Mouse (Mus musculus): ENCODE data around the gene Pde4d. TPM values are rescaled to one million over a fixed set of nuclear protein-coding genes. Genes with fewer than 3 reads are reported as not detected.

Gene Pde4d
- polyA plus RNA-seq, 1 experiment: 56.2 TPM

DNA sequence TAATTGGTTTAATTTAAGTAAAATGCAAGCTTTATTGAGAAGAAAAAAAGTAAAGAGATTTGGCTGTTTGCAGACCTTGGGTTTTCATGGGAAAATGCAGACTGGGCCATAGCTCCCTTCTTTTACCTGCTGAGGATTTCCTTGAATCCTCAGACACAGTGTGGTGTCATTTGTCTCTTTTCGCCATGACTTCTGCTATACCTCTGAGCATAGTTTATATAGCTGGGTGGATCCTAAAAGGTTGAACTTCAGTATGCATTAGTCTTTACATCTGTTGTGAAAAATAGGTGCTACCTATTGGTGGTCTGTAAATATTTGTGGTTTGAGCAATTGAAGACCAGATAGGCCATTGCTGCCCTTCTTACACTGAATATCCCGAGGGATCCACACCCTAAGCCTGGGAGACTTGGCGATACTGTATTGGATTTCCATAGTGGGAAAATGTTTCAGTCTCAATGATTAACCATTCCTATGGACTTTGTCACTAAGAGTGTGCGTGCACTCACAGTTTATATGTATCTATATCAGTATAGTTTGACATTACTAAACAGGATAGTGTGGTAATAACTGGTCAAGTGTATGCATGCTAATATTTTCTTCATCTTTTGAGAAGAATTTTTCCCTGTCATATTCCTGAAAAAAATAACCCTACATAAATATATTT is 819.0 kb downstream of the Pde4d start:
- Histone ChIP-seq H3K4me3 (ENCODE audit: insufficient read depth, low read depth, low read length) (no peak overlapping the region), H3K27ac (replicated peaks; ENCODE audit: low read depth, low read length) (no peak overlapping the region), H3K4me1 (ENCODE audit: control insufficient read depth, insufficient read depth, insufficient read length, low read length) (no peaks in the 10 kb centered on the region)

DNA sequence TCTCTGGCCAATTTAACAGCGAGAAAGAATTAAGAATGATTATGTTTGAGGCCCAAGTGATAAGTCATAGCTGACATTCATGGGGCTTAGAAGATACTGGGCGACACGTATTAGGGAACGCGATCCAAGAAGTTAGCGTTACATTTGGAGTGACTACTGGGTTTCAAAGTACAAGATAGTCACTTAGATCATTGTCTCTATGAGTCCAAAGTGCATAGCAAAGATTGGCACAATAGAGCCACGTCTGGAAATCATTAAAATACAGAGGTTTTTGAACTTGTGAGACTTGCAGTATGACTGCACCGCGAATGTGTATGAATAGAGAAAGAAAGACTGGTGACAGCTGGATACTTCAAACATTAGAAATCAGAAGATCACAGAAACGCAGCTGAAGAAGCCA is 825.1 kb downstream of the Pde4d start:
- Histone ChIP-seq H3K4me3 (ENCODE audit: insufficient read depth, low read depth, low read length) (no peak overlapping the region), H3K27ac (replicated peaks; ENCODE audit: low read depth, low read length) (no peak overlapping the region), H3K4me1 (ENCODE audit: control insufficient read depth, insufficient read depth, insufficient read length, low read length) (no peaks in the 10 kb centered on the region)

DNA sequence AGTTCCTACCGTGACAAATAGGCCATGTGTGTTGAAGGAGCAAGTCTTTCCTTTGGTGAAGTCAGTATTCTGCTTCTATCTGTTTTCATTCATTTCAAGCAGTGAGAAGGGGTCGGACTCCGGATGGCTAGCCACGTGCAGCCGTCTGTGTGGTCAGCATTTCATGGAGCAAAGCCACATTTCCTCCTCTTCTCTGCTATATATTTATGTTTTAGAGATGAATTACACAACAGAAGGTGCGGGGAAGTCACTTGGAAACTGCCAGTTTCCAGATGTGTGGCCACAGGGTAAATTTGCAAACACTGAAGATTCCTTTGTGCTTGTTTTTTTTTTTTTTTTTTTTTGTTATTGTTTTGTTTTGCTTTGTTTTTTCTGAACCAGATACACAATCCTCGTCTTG is 828.0 kb downstream of the Pde4d start:
- Histone ChIP-seq H3K4me3 (ENCODE audit: insufficient read depth, low read depth, low read length) (no peak overlapping the region), H3K27ac (replicated peaks; ENCODE audit: low read depth, low read length) (no peak overlapping the region), H3K4me1 (ENCODE audit: control insufficient read depth, insufficient read depth, insufficient read length, low read length) (no peaks in the 10 kb centered on the region)

DNA sequence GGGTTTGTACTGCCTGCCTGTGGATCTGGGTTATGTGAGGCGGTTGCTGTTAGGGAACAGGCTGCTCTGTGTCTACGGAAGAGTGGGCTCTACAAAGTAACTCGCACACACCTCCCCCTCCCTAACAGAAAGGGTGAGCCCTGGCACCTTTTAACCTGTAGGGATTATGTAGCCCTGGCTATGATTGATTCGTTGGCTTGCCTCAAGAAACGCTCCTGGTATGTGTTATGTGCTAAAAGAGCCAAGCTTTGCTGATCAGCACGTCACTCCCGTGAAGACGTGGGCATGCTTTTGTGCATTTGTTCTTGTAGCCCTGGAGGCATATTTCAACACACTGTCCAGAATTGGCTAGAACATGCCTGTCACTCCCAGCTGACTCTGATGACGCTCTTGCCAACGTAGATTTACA is 828.8 kb downstream of the Pde4d start:
- Histone ChIP-seq H3K4me1 (ENCODE audit: control insufficient read depth, insufficient read depth, insufficient read length, low read length) (no peaks in the 10 kb centered on the region), H3K4me3 (ENCODE audit: insufficient read depth, low read depth, low read length) (no peak overlapping the region)

DNA sequence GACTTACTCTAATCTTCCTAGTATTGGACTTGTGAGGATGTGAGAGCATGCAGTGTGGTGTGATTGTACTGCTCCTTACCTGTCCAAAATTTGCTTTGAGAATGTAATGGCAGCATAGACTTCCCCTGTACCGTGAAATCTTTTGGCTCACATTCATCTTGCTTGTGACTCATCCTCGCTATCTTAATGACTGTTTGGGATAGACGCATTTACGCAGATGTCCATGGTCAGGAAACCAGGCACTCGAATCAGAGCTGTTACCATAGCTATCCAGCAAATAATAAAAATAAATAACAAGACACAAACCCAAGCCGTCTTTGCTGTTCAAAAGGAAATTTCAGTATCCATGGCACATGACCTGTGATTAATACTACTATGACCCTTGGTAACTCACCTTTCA is 829.5 kb downstream of the Pde4d start:
- Histone ChIP-seq H3K4me1 (ENCODE audit: control insufficient read depth, insufficient read depth, insufficient read length, low read length) (no peaks in the 10 kb centered on the region), H3K4me3 (ENCODE audit: insufficient read depth, low read depth, low read length) (no peak overlapping the region), H3K27ac (replicated peaks; ENCODE audit: low read depth, low read length) (no peak overlapping the region)

More for the DNA sequence above, 828.8 kb downstream of the Pde4d start:
- no peak overlapping the region for H3K27ac ChIP-seq (replicated peaks; ENCODE audit: low read depth, low read length)

DNA sequence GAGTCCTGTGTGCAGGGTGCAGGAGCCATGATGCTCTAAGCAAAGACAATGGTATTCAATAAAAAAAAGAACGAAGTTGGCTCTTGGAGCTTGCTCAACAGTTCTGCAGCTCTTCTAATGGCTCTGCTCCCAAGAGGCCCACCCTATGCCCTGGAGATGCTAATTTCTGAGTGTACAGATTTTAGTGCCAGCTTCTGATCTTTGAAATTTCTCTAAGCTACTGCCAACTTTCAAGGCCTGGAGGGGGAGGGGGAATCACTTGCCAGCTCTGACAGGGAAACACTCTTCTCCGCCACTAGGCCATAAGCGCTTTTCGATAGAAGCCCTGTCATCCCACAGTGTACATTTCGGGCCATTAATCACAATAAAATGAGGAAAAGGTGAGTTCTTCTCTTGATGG is 830.7 kb downstream of the Pde4d start:
- Histone ChIP-seq H3K4me1 (ENCODE audit: control insufficient read depth, insufficient read depth, insufficient read length, low read length) (no peaks in the 10 kb centered on the region), H3K4me3 (ENCODE audit: insufficient read depth, low read depth, low read length) (no peak overlapping the region), H3K27ac (replicated peaks; ENCODE audit: low read depth, low read length) (no peak overlapping the region)

DNA sequence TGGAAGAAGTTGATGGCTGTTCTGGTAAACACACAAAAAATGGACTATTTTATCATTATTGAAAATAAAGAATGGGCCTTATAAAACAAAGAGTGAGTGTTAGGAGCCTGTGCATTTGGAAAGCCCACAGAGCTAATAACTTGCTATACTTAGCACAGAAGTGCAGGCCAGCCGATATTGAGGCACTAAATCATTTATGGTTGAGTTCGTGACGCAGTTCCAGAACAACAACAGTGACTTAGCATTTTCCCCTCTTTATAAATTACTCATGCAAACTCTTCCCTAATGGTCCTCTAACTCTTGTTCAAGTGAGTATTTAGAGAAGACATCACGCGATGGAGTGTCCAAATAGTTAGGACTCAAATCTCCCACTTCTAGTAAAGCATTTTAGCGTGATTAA is 837.7 kb downstream of the Pde4d start:
- Histone ChIP-seq H3K4me3 (ENCODE audit: insufficient read depth, low read depth, low read length) (no peak overlapping the region), H3K27ac (replicated peaks; ENCODE audit: low read depth, low read length) (no peak overlapping the region), H3K4me1 (ENCODE audit: control insufficient read depth, insufficient read depth, insufficient read length, low read length) (no peaks in the 10 kb centered on the region)

DNA sequence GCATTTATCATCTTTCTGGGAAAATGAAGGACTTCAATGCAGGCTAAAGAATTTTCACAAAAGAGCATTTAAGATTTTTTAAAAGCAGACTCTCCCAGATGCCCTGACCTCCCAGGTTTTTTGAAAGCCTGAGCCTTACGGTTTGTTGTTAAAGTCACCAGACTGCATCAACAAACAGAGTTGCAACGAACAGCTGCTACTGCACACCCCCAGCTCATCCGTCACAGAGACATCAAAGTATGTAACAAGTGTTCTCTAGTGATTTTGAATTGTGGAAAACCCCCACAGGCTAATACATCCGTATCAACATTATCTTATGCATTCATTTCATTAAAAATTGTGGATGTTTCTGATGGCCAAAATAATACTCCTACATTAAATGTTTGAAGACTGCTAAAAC is 841.2 kb downstream of the Pde4d start:
- Histone ChIP-seq H3K4me1 (ENCODE audit: control insufficient read depth, insufficient read depth, insufficient read length, low read length) (no peaks in the 10 kb centered on the region), H3K27ac (replicated peaks; ENCODE audit: low read depth, low read length) (no peak overlapping the region), H3K4me3 (ENCODE audit: insufficient read depth, low read depth, low read length) (no peak overlapping the region)

DNA sequence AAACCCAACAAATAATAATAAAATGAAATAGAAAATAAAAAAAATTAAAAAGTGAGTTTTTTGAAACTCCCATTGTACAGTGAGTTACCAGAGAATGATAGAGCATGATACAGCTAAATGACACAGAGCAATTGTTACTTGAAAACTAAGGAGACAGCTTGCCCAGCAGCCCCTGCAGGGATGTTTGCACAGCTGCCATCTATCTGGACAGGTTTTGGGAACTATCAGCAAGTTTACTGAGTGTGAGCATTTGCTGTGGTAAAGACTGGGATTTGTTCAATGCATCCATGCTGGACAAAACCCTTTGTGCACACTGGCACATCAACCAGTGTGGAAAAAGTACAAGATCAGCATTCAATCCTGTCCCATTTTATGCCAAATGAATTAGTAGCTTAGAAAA is 843.3 kb downstream of the Pde4d start:
- no peak overlapping the region for H3K4me3 ChIP-seq (ENCODE audit: insufficient read depth, low read depth, low read length)
- H3K27ac ChIP-seq (replicated peaks; ENCODE audit: low read depth, low read length): no peak overlapping the region
- H3K4me1 ChIP-seq (ENCODE audit: control insufficient read depth, insufficient read depth, insufficient read length, low read length): no peaks in the 10 kb centered on the region

DNA sequence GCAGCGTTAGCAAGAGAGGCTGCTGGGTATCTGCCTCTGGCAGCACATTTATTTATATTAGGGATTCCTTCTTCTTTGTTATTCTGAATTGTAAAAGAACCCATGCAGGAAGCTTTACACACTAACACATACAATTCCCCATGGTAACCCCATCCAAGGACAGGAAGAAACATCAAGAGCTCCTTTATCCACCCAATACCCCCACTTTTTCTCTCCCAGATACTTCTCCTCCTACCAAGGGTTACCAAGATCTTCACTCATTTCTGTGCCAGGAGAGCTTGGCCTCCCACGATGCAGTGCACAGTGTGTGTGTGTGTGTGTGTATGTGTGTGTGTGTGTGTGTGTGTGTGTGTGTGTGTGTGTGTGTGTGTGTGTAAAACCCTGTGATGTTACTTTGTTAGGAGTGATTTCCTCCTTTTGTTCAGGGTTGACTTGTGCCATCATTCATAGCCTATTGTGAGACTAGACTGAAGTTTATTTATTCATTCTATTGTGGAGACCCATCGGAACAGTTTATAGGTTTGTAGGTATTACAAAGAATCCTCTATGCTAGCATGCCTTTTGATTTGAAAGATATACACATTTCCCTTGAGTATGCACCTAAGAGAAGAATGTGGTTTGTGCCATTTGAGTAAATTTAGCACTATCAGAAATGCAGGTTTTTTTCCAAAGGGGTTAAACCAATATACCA is 846.7 kb downstream of the Pde4d start:
- H3K4me3 ChIP-seq (ENCODE audit: insufficient read depth, low read depth, low read length): no peak overlapping the region
- no peak overlapping the region for H3K27ac ChIP-seq (replicated peaks; ENCODE audit: low read depth, low read length)

DNA sequence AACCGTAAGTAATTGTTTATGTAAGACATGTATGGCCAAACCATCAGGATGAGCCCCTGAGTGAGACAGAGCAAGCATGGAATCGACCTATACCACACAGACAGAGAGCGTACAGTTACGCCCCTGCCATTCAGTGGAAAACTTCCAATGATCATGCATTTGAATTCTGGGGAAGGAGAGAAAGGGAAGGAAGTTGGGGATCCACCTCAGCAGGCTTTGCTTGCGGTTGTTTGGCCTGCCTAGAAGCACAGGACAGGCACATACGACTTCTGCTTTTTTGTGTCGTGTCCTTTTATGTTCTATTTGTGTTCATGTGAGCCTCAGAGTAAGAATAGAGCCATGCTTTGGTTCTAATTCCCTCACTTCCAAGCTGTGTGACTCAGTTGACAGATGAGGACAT is 849.1 kb downstream of the Pde4d start:
- no peak overlapping the region for H3K27ac ChIP-seq (replicated peaks; ENCODE audit: low read depth, low read length)
- no peak overlapping the region for H3K4me3 ChIP-seq (ENCODE audit: insufficient read depth, low read depth, low read length)
- H3K4me1 ChIP-seq (ENCODE audit: control insufficient read depth, insufficient read depth, insufficient read length, low read length): no peaks in the 10 kb centered on the region

More for the DNA sequence above, 846.7 kb downstream of the Pde4d start:
- no peaks in the 10 kb centered on the region for H3K4me1 ChIP-seq (ENCODE audit: control insufficient read depth, insufficient read depth, insufficient read length, low read length)

DNA sequence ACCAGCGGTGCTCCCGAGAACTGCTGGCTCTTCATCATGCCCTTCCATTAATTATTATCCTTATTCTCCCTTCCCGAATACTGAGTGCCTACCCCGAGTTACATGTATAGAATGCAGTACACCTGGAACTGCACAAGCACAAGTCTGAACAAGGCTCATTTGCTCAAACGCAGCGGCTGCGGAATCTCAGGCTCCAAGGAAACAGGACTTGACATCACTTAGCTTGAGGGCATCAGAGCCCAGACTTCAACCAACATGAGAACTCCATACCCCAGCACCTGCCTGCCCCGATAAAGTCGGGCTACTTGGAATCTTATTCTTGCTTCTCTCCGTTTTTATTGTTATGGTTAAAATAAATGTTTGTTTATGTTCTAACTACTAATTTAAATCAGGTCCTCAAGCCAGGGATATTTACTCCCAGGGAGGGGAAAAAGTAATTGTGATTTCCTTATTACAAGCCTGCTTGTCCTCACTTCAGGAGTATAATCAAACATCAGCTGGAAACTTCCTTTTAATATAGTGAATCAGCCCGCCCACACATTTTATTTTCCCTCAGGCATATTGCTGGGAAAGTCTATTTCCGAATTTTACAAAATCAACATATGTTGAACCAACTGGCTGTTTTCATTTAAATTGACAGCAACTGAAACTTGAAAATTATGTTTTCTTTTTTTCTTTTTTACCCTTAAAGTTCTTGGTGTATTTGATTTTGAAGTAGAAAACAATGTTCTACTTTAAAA is 849.9 kb downstream of the Pde4d start:
- Histone ChIP-seq H3K27ac (replicated peaks; ENCODE audit: low read depth, low read length) (no peak overlapping the region), H3K4me3 (ENCODE audit: insufficient read depth, low read depth, low read length) (no peak overlapping the region), H3K4me1 (ENCODE audit: control insufficient read depth, insufficient read depth, insufficient read length, low read length) (no peaks in the 10 kb centered on the region)

DNA sequence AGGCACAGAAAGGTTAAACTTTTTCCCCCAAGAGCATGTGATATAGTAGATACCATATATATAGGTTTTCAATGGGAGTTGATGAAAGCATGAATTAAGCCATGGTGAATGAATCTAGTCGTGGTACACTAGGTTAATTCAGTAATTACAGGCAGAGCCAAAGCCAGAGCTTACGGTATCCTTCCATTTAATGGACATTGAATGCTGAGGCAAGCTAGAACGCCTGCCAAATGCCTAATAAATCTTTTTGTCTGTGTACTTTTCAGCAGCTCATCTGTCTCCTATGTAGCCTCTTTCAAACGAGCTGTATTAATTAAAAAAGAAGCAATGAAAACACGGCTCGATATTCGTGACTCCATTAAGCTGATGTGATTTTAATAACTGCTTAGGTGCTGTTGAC is 862.8 kb downstream of the Pde4d start:
- Histone ChIP-seq H3K4me3 (ENCODE audit: insufficient read depth, low read depth, low read length) (no peak overlapping the region), H3K27ac (replicated peaks; ENCODE audit: low read depth, low read length) (no peak overlapping the region), H3K4me1 (ENCODE audit: control insufficient read depth, insufficient read depth, insufficient read length, low read length) (no peaks in the 10 kb centered on the region)

DNA sequence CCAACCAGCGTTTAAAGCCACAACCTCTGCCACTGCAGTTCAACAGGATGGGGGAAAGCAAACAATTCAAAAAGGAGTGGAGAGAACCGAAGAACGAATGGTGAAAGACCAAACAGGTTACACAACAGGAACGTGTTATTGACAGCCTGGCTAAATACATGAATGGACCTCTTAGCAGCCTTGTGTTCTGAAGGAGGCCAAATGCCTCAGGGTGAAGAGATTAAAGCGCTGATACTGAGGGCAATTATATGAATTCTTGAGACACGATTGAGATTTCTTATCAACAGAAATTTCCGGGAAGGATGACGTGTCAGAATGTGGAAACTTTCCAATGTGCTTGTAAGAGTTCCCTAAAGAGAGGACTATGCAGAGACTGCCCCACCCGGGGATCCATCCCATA is 865.9 kb downstream of the Pde4d start:
- Histone ChIP-seq H3K27ac (replicated peaks; ENCODE audit: low read depth, low read length) (no peak overlapping the region), H3K4me1 (ENCODE audit: control insufficient read depth, insufficient read depth, insufficient read length, low read length) (no peaks in the 10 kb centered on the region), H3K4me3 (ENCODE audit: insufficient read depth, low read depth, low read length) (no peak overlapping the region)

DNA sequence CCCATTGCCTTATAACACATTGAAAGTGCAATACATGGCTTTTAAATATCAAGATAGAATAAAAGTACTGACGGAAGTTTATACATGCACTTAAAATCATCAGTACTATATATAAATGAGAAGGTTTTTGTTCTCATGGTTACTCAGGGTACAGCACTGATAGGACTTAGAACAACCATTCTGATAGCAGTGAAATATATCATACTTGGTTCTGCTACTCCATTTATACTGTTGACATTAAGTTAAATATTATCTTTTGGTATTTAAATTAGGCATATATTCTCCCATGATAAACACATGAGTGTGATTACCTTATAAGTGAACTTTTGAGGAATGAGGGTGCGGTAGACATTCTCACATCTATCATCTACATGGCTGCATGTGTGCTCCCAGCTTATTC is 867.9 kb downstream of the Pde4d start:
- Histone ChIP-seq H3K4me1 (ENCODE audit: control insufficient read depth, insufficient read depth, insufficient read length, low read length) (no peaks in the 10 kb centered on the region), H3K4me3 (ENCODE audit: insufficient read depth, low read depth, low read length) (no peak overlapping the region), H3K27ac (replicated peaks; ENCODE audit: low read depth, low read length) (no peak overlapping the region)

All from brown adipose tissue, adult 24 weeks (tissue).